Mouse (Mus musculus) bone marrow macrophage, adult 2 months (primary cell): ENCODE results near the gene Larp1b.

ENCODE experiments used
- CTCF ChIP-seq: IDR thresholded peaks from 2 replicates; pipeline ENCODE4 v1.5.1; 2012; ENCODE audit warnings: low read depth, mild to moderate bottlenecking, low read length, moderate library complexity
- POLR2A ChIP-seq: IDR thresholded peaks from 2 replicates; pipeline ENCODE4 v1.6.1; 2012; ENCODE audit warnings: mild to moderate bottlenecking, low read depth, low read length, borderline replicate concordance

DNA sequence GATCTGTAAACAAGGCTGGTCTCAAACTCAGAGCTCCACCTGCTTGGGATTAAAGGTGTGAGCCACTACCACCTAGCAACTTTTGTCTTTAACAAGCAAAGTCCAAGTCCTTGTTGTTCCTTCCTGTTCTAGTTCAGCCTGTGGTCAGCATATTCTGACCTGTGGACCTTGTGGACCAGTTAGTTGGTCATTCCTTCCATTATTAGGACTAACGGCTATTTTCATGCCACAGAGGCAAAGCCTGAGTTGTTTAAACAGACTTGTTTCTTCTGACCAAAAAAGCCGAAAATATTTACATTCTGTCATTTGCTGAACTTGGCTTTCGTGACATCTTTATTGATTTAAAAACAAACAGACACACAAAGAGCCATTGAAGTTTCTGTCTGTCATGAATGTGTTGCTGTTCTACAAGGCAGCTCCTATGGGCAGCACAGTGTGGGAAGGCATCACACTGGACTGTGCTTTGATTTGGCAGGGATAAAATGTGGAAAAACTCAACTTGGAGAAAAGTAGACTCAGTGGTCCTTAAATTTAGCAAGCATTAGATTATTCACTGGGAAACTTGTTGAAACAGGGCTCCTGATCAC is 68.5 kb downstream of the Larp1b start:
- TF ChIP-seq POLR2A, result no peak
- TF ChIP-seq CTCF, result no peak
